Mouse (Mus musculus) megakaryocyte-erythroid progenitor cell, adult 5-6 weeks (primary cell): Measurements from ENCODE around the gene Rhpn2. TPM values are rescaled to one million over a fixed set of nuclear protein-coding genes. Genes with fewer than 3 reads are reported as not detected.
"Not testable (repeated sequence)": the region's sequence is repeated elsewhere in the genome, so short reads cannot be mapped to it uniquely, and the experiment has no call there.

Experiments used
- ATAC-seq: replicated peaks from 2 replicates; pipeline ENCODE4 v1.8.0; 2016; ENCODE audit warnings: mild to moderate bottlenecking, inconsistent platforms; ENCODE audit not compliant: severe bottlenecking, poor library complexity, low FRiP score, low TSS enrichment
- total RNA-seq, 2 experiments: library from RNA; stranded (forward) in 1 of 2; stranded (reverse) in 1 of 2; fragments of 200-1000, 215-1000 nt in 1 of 2; fragments of >200 nt in 1 of 2; fragmentation: Nextera tagmentation in 1 of 2; gene quantifications; 2 replicates each; pipeline ENCODE4 v1.2.3; 2014 to 2017

The Rhpn2 gene
- not detected in 2 replicates for total RNA-seq (2014; fragmentation: Nextera tagmentation)
- total RNA-seq (2017): not detected in 2 replicates

DNA sequence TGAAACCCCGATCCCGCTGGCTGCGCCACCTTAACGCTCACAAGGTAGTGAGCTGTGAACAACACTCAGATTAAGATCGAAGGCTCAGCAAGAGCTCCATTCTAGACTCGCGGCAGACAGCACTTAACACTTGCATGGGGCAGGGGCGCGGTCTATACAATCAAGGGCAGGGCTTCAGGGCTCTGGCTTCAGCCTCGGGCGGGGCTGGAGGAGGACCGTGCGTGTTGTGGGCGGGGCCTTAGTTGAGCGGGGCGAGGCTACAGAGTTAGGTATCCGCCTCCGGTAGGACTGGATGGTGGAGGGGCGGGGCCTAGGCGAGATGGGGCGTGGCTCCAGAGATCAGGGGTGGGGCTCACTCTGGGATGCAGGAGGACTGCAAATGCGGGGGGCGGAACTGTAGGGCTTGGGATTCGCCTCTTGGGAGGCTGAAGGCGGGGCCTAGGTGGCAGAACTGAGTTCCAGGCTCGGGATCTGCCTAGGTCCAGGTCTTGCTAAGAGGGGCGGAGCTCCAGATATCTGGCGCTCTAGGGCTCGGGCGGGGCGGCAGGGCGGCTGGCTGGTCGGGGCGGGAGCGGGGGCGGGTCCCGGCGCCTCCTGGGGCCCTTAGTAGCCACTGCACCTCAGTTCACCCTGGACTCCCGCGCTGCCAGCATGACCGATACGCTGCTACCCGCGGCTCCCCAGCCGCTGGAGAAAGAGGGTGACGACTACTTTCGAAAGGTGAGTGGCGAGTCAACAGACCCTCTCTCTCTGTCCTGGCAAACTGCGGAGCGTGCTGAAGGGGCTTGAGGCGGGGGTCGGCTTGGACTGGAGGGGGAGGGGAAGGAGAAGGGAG is at the start of gene Rhpn2:
TSS of gene Rhpn2 (plus strand) at position 479 of the 835 bp plus-strand sequence.
- peak; percentile 98 for ATAC-seq

DNA sequence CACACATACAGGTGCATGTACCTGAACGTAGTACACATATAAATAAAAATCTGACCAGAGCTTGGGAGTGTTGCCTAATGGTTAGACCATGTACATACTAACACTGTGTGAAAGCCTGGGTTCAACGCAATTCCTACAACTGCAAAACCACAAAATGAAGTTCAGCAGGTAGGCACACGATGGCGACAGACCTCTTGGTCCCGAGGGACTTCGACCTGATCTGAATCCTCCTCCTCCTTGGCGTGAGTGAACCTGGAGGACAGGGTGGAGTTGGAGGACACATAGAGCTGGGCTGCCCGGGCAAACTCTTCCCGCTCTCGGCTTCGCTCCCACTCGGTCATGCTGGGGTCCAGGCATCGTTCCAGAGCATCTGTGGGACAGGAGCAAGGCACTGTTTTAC is 40.5 kb upstream of the Rhpn2 start:
- ATAC-seq: no peak

DNA sequence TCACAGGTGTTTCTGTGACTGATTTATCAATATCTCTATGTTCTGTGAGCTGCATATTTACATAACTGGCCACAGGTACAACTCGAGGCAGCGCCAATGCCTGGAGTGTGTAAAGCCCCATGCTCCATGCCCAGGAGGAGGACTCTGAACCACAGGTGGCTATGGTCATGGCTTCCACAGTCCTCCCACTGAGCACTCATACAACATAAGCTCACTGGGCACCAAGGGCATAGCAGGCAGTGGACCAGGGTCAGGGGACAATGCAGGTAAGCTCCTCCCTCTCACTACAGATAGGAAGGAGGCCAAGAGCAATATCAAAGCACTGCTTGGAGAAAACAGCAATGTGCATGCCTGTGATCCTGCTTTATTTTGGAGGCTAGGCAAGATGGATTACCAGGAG is 38.3 kb upstream of the Rhpn2 start:
- no peak for ATAC-seq

DNA sequence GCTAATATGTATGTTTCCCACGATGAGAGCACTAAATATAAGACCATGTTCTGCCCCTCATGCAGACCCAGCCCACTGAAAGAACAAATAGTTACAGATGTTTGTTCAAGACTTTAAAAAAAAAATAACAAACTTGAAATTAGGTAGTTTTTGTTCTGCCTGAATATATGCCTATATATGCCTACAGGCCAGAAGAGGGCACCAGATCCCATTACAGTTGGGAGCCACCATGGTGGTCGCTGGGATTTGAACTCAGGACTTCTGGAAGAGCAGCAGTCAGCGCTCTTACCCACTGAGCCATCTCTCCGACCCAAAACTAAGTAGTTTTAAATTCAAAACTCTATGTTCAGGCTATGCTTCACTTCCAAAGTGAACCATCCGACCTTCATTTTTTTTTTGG is 36.1 kb upstream of the Rhpn2 start:
- ATAC-seq: no peak

DNA sequence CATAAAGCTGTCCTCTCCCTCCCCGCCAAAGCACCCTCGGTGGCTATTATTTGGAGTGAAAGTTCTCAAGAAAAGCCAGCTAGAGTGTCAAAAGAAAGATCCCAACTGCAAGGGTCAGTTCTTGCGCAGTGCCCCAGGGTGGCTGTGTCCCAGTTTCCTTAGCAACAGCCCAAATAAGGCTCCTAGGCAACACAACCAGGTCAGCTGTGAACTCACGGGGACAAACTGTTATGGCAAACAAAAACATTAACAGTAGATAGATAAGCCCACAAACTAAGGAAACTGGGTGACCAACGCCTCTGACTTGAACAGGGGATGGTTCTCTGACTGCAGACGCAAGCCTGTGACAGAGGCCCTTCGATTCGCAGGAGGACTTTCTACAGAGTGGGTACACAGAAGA is 34.3 kb upstream of the Rhpn2 start:
- ATAC-seq: no peak

DNA sequence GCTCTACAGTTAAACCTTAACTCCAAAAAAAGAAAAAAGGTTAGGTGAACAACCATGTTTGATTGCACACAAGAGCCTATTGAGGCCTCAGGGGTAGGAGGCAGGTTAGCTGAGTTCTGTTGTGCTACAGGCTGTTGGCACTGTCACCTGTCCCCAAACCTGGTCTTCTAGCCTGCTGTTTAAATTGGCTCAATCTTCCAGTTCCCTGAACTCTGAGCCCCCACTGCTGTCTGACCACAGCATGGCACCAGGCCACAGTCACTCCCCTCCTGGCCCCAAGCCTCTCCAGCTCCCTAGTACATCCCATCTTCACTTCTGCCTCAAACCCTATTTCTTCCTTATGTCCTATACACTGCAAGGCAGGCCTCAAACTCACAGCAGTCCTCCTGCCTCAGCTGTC is 33.2 kb upstream of the Rhpn2 start:
- no peak for ATAC-seq

DNA sequence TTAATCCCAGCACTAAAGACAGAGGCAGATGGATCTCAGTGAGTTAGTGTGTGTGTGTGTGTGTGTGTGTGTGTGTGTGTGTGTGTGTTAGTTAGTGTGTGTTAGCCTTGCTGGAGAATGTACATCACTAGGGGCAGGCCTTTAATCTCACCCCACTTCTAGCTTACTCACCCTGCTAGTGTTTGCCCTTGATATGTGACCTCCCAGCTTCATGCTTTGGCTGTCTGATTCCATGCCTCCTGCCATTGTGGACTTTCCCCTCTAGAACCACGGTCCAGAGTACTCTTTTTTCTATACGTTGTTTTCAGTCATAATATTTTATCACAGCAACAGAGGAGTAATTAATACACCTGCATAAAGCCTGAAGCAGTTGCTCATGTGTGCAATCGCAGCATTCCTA is 22.8 kb upstream of the Rhpn2 start:
- ATAC-seq: no peak

DNA sequence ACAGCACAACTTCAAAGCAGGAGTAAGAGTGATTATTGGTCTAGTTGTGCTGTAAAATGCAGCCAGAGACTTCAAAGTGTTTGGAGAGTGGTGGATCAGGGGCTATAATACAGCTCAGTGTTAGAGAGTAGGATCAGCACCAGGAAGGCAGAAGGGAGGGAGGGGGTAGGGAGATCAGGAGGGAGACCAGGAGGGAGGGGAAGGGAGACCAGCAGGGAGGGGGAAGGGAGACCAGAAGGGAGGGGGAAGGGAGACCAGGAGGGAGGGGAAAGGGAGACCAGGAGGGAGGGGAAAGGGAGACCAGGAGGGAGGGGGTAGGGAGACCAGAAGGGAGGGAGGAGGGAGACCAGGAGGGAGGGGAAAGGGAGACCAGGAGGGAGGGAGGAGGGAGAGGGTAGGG is 19.8 kb upstream of the Rhpn2 start:
- no peak for ATAC-seq

DNA sequence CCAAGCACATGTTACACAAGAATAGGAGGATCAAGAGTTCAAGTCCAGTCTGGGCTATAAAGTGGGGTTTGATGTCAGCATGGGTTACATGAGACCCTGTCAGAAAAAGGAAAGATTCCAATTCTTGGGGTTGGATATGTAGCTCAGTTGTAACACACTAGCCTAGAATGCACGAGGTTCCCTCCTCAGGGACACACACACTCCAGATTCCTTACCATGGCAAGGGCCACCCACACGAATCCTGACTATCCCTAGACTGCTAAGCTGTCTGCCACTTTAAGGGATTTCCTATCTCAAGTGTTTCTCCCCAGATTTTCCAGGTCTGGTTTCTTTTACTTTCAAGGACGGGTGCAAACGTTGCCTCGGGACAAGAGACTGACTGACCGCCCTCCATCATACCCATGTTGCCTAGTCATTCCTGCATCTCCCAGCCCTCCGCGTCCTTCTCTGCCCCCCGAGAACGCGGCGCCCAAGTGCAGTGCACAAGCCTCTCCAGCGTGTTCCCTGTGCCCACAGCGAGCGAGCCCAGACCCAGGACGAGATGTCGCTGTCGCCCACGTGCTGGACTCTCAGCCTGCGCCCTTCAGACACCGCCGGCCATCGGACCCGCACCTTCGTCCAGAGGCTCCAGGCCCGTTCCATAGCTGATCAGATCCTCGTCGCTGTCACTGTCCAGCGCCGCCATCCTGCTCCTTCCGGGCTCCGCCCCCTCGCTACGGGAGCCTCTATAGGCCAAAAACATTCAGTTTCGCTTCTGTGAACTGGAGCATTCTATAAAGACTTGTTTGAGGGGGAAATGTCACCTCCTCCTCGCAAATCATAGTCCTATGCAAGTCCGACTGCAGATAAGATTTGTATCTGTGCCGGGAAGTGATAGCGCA is 16.0 kb upstream of the Rhpn2 start, which contains the start of gene Gpatch1:
TSS of gene Gpatch1 (minus strand) at position 712 of the 881 bp plus-strand sequence.
- peak; percentile 84 for ATAC-seq

DNA sequence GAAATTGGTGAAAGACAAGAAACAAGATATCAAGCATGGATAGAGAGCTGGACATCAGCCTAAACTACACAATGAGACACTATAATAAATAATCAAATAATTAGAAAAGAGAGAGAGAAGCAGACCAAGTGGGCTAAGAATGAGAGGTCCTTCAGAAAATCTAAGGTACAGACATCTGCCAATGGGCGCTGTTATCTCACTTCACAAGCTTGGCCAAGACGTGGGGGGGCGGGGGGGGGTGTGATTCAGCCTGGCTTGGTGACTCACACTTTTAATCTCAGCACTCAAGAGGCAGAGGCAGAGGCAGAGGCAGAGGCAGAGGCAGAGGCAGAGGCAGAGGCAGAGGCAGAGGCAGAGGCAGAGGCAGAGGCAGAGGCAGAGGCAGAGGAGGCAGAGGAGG is 14.7 kb upstream of the Rhpn2 start:
- ATAC-seq: not testable (repeated sequence)

DNA sequence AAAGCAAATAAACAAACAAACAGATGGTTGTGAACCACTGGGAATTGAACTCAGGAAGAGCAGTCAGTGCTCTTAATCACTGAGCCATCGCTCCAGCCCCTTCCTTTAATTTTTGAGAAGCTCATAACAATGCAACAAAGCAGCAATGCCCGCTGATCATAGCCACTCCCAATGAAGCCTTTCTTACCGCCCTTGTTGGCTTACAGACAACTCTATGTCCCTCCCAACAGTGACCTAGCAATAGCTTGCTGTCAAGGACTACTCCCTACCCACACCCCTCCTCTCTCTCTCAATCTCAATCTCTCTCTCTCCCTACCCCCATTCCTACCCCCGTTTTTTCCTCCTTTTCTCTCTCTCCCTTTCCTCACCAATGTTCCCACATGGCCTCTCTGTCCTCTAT is 14.2 kb upstream of the Rhpn2 start:
- ATAC-seq: no peak

DNA sequence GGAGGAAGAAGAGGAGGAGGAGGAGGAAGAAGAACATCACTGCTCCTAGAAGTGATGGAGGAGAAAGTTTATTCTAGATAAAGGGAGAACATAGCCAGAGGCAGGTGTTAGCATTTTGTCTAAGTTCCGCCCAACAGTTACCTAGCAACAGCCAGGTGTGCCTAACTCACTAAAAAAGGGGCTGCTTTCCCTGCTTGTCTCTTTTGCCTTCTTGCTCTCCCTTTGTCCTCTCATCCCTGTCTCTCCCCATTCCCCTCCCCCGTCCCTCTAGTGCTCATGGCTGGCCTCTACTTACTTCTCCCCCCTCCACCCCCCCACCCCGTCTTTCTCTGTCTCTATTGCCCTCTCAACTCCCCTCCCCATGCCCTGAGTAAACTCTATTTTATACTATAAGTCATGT is 11.8 kb upstream of the Rhpn2 start:
- no peak for ATAC-seq

DNA sequence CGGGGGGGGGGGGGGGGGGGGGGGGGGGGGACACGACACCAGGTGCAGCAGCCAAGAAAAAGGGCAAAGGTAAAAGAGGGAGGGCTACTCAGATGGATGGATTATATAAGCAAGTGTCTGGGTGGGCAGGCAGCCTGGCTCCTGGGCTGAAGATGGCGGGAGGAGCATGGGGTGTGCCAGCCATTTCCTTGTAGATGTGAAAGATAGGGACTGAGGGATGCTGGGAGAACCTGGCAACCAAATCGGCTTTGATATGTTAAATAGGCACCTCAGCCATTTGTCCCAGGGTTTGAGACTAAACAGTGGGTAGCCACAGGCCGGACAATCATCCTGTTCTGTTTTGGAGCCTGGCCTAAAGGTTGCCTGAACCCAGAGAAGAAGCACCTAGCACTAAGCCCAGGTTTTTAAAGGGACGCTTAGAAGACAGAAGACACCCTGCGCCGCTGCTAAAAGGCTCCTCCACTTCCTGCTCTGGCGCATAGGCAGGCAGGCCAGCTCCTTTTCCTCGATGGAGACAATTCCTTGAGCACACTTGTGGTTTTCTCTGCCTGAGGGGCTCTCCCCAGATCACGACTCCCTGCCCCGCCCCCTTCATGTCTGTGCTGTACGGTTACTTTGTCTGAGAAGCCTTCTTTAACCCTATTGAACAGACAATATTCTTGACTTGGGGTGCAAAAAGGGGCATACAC is 11.1 kb upstream of the Rhpn2 start:
- no peak for ATAC-seq

DNA sequence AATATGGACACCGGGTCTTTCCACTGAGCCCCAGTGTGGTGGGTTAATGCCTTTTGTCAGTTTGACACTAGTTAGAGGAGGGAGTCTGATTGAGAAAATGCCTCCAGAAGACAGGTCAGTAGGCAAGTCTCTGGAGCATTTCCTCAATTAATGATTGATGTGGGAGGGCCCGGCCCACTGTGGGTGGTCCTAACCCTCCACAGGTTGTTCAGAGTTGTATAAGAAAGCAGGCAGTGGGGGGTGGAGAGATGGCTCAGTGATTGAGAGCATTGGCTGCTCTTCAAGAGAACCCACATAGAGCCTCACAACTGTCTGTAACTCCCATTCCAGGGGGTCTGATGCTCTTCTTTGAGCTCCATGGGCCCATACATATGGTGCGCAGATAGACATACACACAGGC is 2.4 kb upstream of the Rhpn2 start:
- no peak for ATAC-seq

DNA sequence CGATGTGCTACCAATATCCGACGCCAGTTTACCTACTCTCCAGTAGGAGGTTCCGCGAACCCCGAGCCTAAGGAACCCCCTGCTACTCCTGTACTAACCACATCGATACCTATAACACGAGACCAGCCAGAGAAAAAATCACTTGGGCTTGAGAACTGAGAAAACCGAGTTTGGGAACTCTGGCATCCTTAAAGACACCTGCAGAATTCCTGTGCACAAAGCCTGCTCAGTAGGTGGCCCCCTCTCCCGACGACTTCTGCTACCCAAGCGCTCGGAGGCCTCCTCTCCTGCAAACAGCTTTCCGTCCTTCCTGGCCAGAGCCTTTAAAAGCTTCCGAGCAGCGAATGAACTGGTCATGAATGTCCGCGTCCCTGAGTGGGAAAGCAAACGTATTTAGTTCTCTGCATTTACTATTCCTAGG is 729 bp upstream of the Rhpn2 start:
- ATAC-seq: peak; percentile 8; the same call in 1 of the 2 replicates

DNA sequence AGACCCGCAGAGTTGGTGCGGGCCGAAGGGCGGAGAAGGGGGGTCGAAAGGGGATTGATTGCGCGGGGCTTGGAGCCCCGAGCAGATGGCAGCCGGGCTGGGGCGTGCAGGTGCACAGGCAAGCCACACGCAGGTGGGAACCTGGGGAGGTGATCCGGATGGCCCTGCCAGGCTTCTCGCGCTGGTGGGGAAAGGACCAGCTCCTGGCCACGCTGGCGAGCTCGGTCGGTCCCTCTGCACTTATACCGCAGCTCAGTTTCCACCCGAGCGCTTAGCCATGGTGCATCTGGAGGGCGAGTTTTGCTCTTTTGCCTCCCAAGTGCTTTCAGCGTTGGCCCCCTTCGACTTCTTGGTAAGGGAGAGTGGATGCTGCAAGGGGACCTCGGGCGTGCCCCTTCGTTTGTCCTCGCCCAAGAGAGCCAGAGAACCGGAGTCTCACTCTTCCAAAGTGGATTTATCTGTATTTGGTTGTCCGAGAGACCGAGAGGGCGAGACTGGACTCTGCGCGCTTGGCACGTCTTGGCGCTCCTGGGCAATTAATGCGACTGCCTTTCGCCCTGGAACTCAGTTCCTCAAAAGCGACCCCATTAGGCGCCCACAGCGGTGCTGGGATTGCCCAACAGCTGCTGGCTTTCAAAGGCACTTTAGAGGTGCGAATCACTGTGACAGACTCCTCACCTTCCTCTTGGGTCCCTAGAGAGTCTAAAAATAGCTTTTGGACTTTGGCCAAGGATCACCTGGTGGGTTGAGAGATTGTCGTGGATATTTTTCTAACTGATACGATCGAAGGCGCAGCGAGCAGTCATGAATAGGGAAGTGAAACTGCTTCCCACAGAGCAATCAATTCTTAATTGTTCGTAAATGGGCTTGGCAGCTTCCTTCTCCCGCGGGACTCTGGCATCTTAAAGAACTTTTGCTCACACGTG is 820 bp downstream of the Rhpn2 start:
- ATAC-seq: no peak

DNA sequence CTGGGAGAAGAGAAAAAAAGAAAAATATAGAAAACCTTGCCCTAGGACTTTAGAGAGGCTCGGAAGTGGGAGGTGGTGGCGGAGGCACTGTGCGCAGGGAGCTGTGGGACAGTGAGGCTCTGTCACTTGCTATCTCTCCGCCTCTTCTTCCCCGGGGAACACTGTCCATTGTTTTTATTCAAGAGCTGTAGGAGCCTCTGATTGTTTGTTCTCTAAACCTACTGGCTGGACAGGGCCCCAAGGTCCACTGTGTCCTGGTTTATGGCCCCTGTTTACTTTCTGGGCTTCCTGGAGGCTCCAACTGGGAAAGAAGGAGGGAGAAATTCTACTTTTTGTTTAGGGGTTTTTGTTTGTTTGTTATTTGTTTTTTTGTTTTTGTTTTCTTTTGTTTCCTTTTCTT is 6.2 kb downstream of the Rhpn2 start:
- no peak for ATAC-seq

DNA sequence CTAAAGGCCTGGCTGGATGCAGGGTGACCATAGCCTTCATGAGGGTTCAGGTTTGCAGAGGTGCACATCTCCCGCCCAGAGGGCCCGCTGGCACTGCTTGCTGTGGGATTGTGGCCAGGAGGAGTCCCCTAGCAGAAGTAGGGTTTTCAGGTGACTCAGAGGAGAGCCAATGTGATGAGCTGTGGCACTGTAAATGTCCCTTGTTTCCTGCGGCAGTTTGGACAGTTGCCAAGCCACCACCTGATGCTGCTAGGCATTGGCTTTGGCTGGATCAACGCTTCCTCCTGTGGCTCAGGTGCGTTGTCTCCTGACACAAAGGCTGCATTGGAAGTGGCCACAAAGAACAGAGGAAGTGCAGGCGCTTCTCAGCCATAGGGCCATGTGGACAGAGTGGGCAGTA is 7.3 kb downstream of the Rhpn2 start:
- no peak for ATAC-seq

DNA sequence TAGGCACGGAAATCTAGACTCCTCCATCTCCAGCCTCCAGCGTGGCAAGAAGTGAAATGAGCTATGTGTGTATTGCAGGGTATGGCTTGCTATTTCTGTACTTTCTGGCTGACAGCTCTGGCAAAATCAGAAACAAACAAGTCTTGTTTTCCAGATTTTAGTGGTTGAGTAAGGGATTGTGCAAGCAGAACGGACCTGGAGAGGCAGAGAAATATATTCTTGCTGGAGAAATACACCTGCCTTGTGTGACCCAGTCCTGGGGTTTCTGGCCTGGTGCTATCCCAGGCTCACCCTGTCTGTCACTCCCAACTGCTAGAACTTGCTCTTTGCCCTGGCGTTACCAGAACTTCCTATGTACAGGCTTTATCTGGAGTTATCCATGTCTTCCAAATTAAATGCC is 8.5 kb downstream of the Rhpn2 start:
- ATAC-seq: no peak
